8 mouse cellular contexts compared by ENCODE assay signal in genomic region chr1:165460360-165460800, GRCm38 (mm10). TPM values are rescaled to one million over a fixed set of nuclear protein-coding genes. Genes with fewer than 3 reads are reported as not detected.
A peak's percentile ranks its signal among the peaks of the same experiment; 100 is the strongest.
DNase-seq lines count a peak whose midpoint lies in the region; ATAC-seq and TF ChIP-seq lines count a peak whose summit lies in the region.

Gene Dcaf6 (minus strand): TSS chr1:165460475.
Gene Mpc2 (plus strand): TSS chr1:165460637.

- H3K4me3 ChIP-seq in CH12.LX (replicated peaks in 1 of 3; ENCODE audit: low read depth in 2 of 3, low read length in 2 of 3, poor library complexity in 1 of 3), result peak within 1 kb of the TSS; percentile 88 to 97 (median 95)
- H3K4me3 ChIP-seq in forebrain, embryonic 11.5 days (ENCODE audit: low read depth, low read length), result peak within 1 kb of the TSS; percentile 86
- peak within 1 kb of the TSS; percentile 97 for H3K4me3 ChIP-seq in heart, embryonic 16.5 days (ENCODE audit: low read length)
- H3K4me3 ChIP-seq in liver, embryonic 15.5 days (replicated peaks), result peak within 1 kb of the TSS; percentile 100
- peak within 1 kb of the TSS; percentile 92 for H3K4me3 ChIP-seq in neural tube, embryonic 12.5 days

- DNase-seq in CH12.LX (ENCODE audit: extremely low read depth), result peak; percentile 96
- DNase-seq in c-Kit-positive CD71-positive TER-119-negative erythroid progenitor cells, embryonic 14.5 days (ENCODE audit: low read depth), result peak; percentile 95
- peak; percentile 100 for DNase-seq in forebrain, embryonic 11.5 days (ENCODE audit: low spot score)
- peak; percentile 98 to 100 for DNase-seq in kidney, postnatal 36 days
- peak; percentile 99 for DNase-seq in telencephalon, adult 2 months (ENCODE audit: low read depth, low spot score)

- no peak for TF ChIP-seq RAD21 in CH12.LX (IDR thresholded peaks at IDR 0.05; ENCODE audit: low read depth, low read length)

- peaks cover 2% of the 10 kb centered on the region for H3K79me2 ChIP-seq in CH12.LX (replicated peaks; ENCODE audit: control insufficient read depth, extremely low read depth, insufficient read depth, poor library complexity, severe bottlenecking)

- in situ Hi-C loops in CH12.LX (cut with MboI; ENCODE audit: low pct_ligation_motif_present, low pct_unique_long_range_greater_than_20kb, low sequenced_read_pairs), result no loop called here

- dilution Hi-C loops in CH12.LX (cut with MboI; ENCODE audit: extremely low pct_ligation_motif_present, extremely low pct_unique_long_range_greater_than_20kb, low sequenced_read_pairs), result no loop called here

- H3K36me3 ChIP-seq in CH12.LX (replicated peaks in 1 of 2; ENCODE audit: control insufficient read depth in 1 of 2, insufficient read depth in 1 of 2, low read length in 1 of 2), result no peaks in the 10 kb centered on the region
- no peaks in the 10 kb centered on the region for H3K36me3 ChIP-seq in forebrain, embryonic 11.5 days (ENCODE audit: control insufficient read depth, insufficient read depth, low read length)
- no peaks in the 10 kb centered on the region for H3K36me3 ChIP-seq in heart, embryonic 16.5 days (ENCODE audit: control insufficient read depth, insufficient read depth)
- H3K36me3 ChIP-seq in liver, embryonic 15.5 days (replicated peaks), result no peaks in the 10 kb centered on the region
- H3K36me3 ChIP-seq in neural tube, embryonic 12.5 days, result no peaks in the 10 kb centered on the region

- TF ChIP-seq POLR2A in CH12.LX (IDR thresholded peaks at IDR 0.05; ENCODE audit: low read depth, low read length), result peak; percentile 78

- H3K9ac ChIP-seq in CH12.LX (ENCODE audit: insufficient read depth, low read depth), result peak within 1 kb of the TSS; percentile 99
- H3K9ac ChIP-seq in forebrain, embryonic 11.5 days (ENCODE audit: low read length), result peak within 1 kb of the TSS; percentile 62
- H3K9ac ChIP-seq in heart, embryonic 16.5 days (ENCODE audit: low read length), result peak within 1 kb of the TSS; percentile 93
- H3K9ac ChIP-seq in liver, embryonic 15.5 days, result peak within 1 kb of the TSS; percentile 95
- H3K9ac ChIP-seq in neural tube, embryonic 12.5 days, result peak within 1 kb of the TSS; percentile 79

- peak in 1 of 2 experiments; percentile 39; a peak in 2 of 4 replicates for TF ChIP-seq CTCF in CH12.LX (conservative IDR thresholded peaks at IDR 0.05 in 1 of 2, IDR thresholded peaks at IDR 0.05 in 1 of 2; ENCODE audit: low read depth in 2 of 2, low read length in 2 of 2)

- H3K27ac ChIP-seq in CH12.LX (ENCODE audit: insufficient read depth, low read depth), result peak within 1 kb of the TSS; percentile 85
- H3K27ac ChIP-seq in forebrain, embryonic 11.5 days (ENCODE audit: low read depth, low read length), result peak within 1 kb of the TSS; percentile 43
- peak within 1 kb of the TSS; percentile 99 for H3K27ac ChIP-seq in heart, embryonic 16.5 days (ENCODE audit: low read length)
- H3K27ac ChIP-seq in liver, embryonic 15.5 days (replicated peaks), result peak within 1 kb of the TSS; percentile 99
- H3K27ac ChIP-seq in neural tube, embryonic 12.5 days, result peak within 1 kb of the TSS; percentile 82

- peaks cover 0 to 12% of the 10 kb centered on the region in 2 experiments; a peak in 2 of 4 replicates for H3K4me1 ChIP-seq in CH12.LX (ENCODE audit: control insufficient read depth in 1 of 2, insufficient read depth in 2 of 2)
- H3K4me1 ChIP-seq in forebrain, embryonic 11.5 days (replicated peaks; ENCODE audit: control insufficient read depth, insufficient read depth, low read length), result peaks cover 2% of the 10 kb centered on the region; the same call in 1 of the 2 replicates
- peaks cover 12% of the 10 kb centered on the region for H3K4me1 ChIP-seq in heart, embryonic 16.5 days (ENCODE audit: control insufficient read depth, insufficient read depth, low read length)
- peaks cover 34% of the 10 kb centered on the region for H3K4me1 ChIP-seq in liver, embryonic 15.5 days (replicated peaks)
- peaks cover 8% of the 10 kb centered on the region for H3K4me1 ChIP-seq in neural tube, embryonic 12.5 days

- no peaks in the 10 kb centered on the region for H3K9me3 ChIP-seq in CH12.LX (replicated peaks; ENCODE audit: low read length)
- H3K9me3 ChIP-seq in forebrain, embryonic 11.5 days (ENCODE audit: control insufficient read depth, low read length), result no peaks in the 10 kb centered on the region
- H3K9me3 ChIP-seq in heart, embryonic 16.5 days (replicated peaks; ENCODE audit: control insufficient read depth, low read length), result no peaks in the 10 kb centered on the region
- no peaks in the 10 kb centered on the region for H3K9me3 ChIP-seq in liver, embryonic 15.5 days (replicated peaks)
- H3K9me3 ChIP-seq in neural tube, embryonic 12.5 days, result no peaks in the 10 kb centered on the region

- TF ChIP-seq EP300 in CH12.LX (IDR thresholded peaks at IDR 0.05; ENCODE audit: low read length), result no peak

- no peaks in the 10 kb centered on the region for H3K27me3 ChIP-seq in CH12.LX (replicated peaks)
- no peaks in the 10 kb centered on the region for H3K27me3 ChIP-seq in forebrain, embryonic 11.5 days (ENCODE audit: control insufficient read depth, insufficient read depth, low read length)
- H3K27me3 ChIP-seq in heart, embryonic 16.5 days (ENCODE audit: control insufficient read depth, insufficient read depth, low read length), result no peaks in the 10 kb centered on the region
- H3K27me3 ChIP-seq in liver, embryonic 15.5 days, result no peaks in the 10 kb centered on the region
- no peaks in the 10 kb centered on the region for H3K27me3 ChIP-seq in neural tube, embryonic 12.5 days (replicated peaks)

- peak; percentile 91 for ATAC-seq in forebrain, embryonic 11.5 days (replicated peaks; ENCODE audit: low FRiP score)
- peak; percentile 87 for ATAC-seq in heart, embryonic 16.5 days (replicated peaks; ENCODE audit: extremely low read depth, insufficient read depth, low FRiP score)
- peak; percentile 81 for ATAC-seq in liver, embryonic 15.5 days (ENCODE audit: insufficient read depth)
- ATAC-seq in neural tube, embryonic 12.5 days (ENCODE audit: low FRiP score, low read depth), result peak; percentile 96

- H3K4me2 ChIP-seq in CH12.LX (ENCODE audit: insufficient read depth, low read depth, poor library complexity, severe bottlenecking), result peak within 1 kb of the TSS; percentile 94
- H3K4me2 ChIP-seq in forebrain, embryonic 11.5 days (ENCODE audit: low read depth, low read length, severe bottlenecking), result peak within 1 kb of the TSS; percentile 89
- H3K4me2 ChIP-seq in heart, embryonic 16.5 days (ENCODE audit: low read depth, low read length), result peak within 1 kb of the TSS; percentile 75
- H3K4me2 ChIP-seq in liver, embryonic 15.5 days, result peak within 1 kb of the TSS; percentile 77
- H3K4me2 ChIP-seq in neural tube, embryonic 12.5 days (replicated peaks), result peak within 1 kb of the TSS; percentile 87

- 0% methylated on average over 33 of the region's 37 CpGs for WGBS in forebrain, embryonic 11.5 days
- under 1% methylated on average over 37 of the region's 37 CpGs for WGBS in heart, embryonic 16.5 days
- WGBS in liver, embryonic 15.5 days (ENCODE audit: insufficient replicate concordance), result under 1% methylated on average over 37 of the region's 37 CpGs
- WGBS in neural tube, embryonic 12.5 days, result under 1% methylated on average over 37 of the region's 37 CpGs

TF ChIP-seq in CH12.LX, 34 proteins besides CTCF, POLR2A, EP300 and RAD21:
- peak; percentile 78; the same call in 1 of the 2 replicates for TF ChIP-seq NELFE (IDR thresholded peaks at IDR 0.05; ENCODE audit: low read depth, low read length)
- TF ChIP-seq MAX (IDR thresholded peaks at IDR 0.05; ENCODE audit: low read length), result peak; percentile 68; the same call in 1 of the 2 replicates
- TF ChIP-seq UBTF (IDR thresholded peaks at IDR 0.05; ENCODE audit: low read depth, low read length), result peak; percentile 49; the same call in 1 of the 2 replicates
- no peak for TF ChIP-seq USF2 (conservative IDR thresholded peaks at IDR 0.05; ENCODE audit: low read depth, low read length)
- peak; percentile 62 for TF ChIP-seq ZMIZ1 (IDR thresholded peaks at IDR 0.05; ENCODE audit: low read depth, low read length)
- no peak for TF ChIP-seq POLR2AphosphoS2 (IDR thresholded peaks at IDR 0.05; ENCODE audit: low read depth, low read length)
- 0 out of 2 replicates have a peak, but pooled peaks have one; percentile 11 for TF ChIP-seq KAT2A (IDR thresholded peaks at IDR 0.05; ENCODE audit: insufficient replicate concordance, low read length)
- peak; percentile 73 for TF ChIP-seq TCF12 (IDR thresholded peaks at IDR 0.05; ENCODE audit: low read depth, low read length)
- TF ChIP-seq MAZ (IDR thresholded peaks at IDR 0.05; ENCODE audit: low read depth, low read length), result peak; percentile 98
- no peak for TF ChIP-seq GABPA (IDR thresholded peaks at IDR 0.05; ENCODE audit: insufficient replicate concordance, low read depth, low read length)
- TF ChIP-seq MAFK (IDR thresholded peaks at IDR 0.05; ENCODE audit: insufficient replicate concordance, low read length), result no peak
- TF ChIP-seq E2F4 (IDR thresholded peaks at IDR 0.05; ENCODE audit: insufficient replicate concordance, low read depth, low read length), result no peak
- TF ChIP-seq CHD1 (IDR thresholded peaks at IDR 0.05; ENCODE audit: low read depth, low read length), result no peak; the same call in 1 of the 2 replicates
- no peak for TF ChIP-seq JUN (IDR thresholded peaks at IDR 0.05; ENCODE audit: insufficient read depth, low read depth, low read length)
- TF ChIP-seq CHD2 (IDR thresholded peaks at IDR 0.05; ENCODE audit: low read length), result peak; percentile 99
- no peak for TF ChIP-seq MYC (IDR thresholded peaks at IDR 0.05; ENCODE audit: low read depth, low read length)

RNA-seq across cellular contexts. Expression of gene Dcaf6, which starts in this region (rescaled TPM):
- 3.1 and 4.1 TPM in 2 replicates for total RNA-seq in CH12.LX (2012; rRNA removed)
- total RNA-seq in CH12.LX (2014; rRNA removed), result 4.1 and 4.3 TPM in 2 replicates
- 3.7 and 6.1 TPM in 2 replicates for polyA plus RNA-seq in CH12.LX (2012; ENCODE audit: insufficient read length, low read depth)
- polyA plus RNA-seq in forebrain, embryonic 11.5 days (2014; fragmentation: Nextera tagmentation; extraction: Ambion mirVana), result 7.8 and 8.1 TPM in 2 replicates
- polyA plus RNA-seq in heart, embryonic 16.5 days (2015; fragmentation: Nextera tagmentation; extraction: Ambion mirVana), result 18.9 and 21.2 TPM in 2 replicates
- 15.5 and 17.7 TPM in 2 replicates for polyA plus RNA-seq in liver, embryonic 15.5 days (2015; fragmentation: Nextera tagmentation; extraction: Ambion mirVana)
- polyA plus RNA-seq in neural tube, embryonic 12.5 days (2016; fragmentation: Nextera tagmentation; extraction: Ambion mirVana), result 10.9 and 12.6 TPM in 2 replicates

RNA-seq across cellular contexts. Expression of gene Mpc2, which starts in this region (rescaled TPM):
- total RNA-seq in CH12.LX (2012; rRNA removed) (44.0 and 50.6 TPM in 2 replicates), CH12.LX (2014; rRNA removed) (55.8 and 69.2 TPM in 2 replicates)
- polyA plus RNA-seq in CH12.LX (2012; ENCODE audit: insufficient read length, low read depth), result 32.3 and 32.5 TPM in 2 replicates
- 95.8 and 100.0 TPM in 2 replicates for polyA plus RNA-seq in forebrain, embryonic 11.5 days (2014; fragmentation: Nextera tagmentation; extraction: Ambion mirVana)
- 340 and 349 TPM in 2 replicates for polyA plus RNA-seq in heart, embryonic 16.5 days (2015; fragmentation: Nextera tagmentation; extraction: Ambion mirVana)
- 245 and 270 TPM in 2 replicates for polyA plus RNA-seq in liver, embryonic 15.5 days (2015; fragmentation: Nextera tagmentation; extraction: Ambion mirVana)
- polyA plus RNA-seq in neural tube, embryonic 12.5 days (2016; fragmentation: Nextera tagmentation; extraction: Ambion mirVana), result 141 and 145 TPM in 2 replicates

Comparison
In these comparisons a context has a peak if more than half of its experiments do, and no peak if none do; other contexts are left out.
1. Peak in every context shown above with its lines: DNase-seq, ATAC-seq, H3K4me3 ChIP-seq and H3K27ac ChIP-seq.
2. H3K27ac ChIP-seq: peak in every context shown above with its lines; median percentile 99 in heart, embryonic 16.5 days; 99 in liver, embryonic 15.5 days; 85 in CH12.LX; 82 in neural tube, embryonic 12.5 days; 43 in forebrain, embryonic 11.5 days.